Mouse (Mus musculus): ENCODE results near the gene Batf2.

DNA sequence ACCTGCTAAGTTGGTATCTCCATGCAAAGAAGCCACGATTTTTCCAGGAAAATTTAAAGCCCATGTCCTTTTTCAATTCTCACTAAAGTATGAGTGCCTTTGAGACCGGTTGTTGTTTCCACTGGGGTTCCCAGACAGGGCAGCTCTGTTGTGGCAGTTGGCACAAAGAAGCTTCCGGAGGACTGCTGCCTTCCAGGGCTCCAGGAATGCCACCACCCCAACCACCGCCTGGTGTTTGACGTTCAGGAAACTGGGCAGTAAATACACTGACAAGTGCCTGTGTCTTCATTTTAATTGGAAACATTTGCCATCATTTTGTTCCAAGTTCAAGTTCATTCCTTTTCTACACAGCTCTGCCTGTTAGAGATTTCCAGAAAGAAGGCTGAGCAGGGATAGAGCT is 65.9 kb downstream of the Batf2 start:
- TF ChIP-seq ZNF384 (IDR thresholded peaks at IDR 0.05; ENCODE audit: low read depth, low read length) (no peak), MAFK (IDR thresholded peaks at IDR 0.05; ENCODE audit: insufficient read depth, low read depth, low read length) (no peak), HCFC1 (IDR thresholded peaks at IDR 0.05; ENCODE audit: borderline replicate concordance, insufficient read depth, low read length) (no peak), ZC3H11A (IDR thresholded peaks at IDR 0.05; ENCODE audit: borderline replicate concordance, low read depth, low read length) (no peak), CHD2 (IDR thresholded peaks at IDR 0.05; ENCODE audit: low read depth, low read length) (no peak)

Measured in ES-E14 (cell line).